Mouse (Mus musculus) megakaryocyte, embryonic 14.5 days (primary cell): ENCODE data around the gene Zfp69. TPM values are rescaled to one million over a fixed set of nuclear protein-coding genes. Genes with fewer than 3 reads are reported as not detected.

ENCODE experiments used
- H3K27me3 ChIP-seq: replicated peaks from 2 replicates; pipeline ENCODE3; 2012; ENCODE audit warnings: inconsistent platforms
- H3K36me3 ChIP-seq: replicated peaks from 2 replicates; pipeline ENCODE3; 2012; ENCODE audit warnings: low read length, inconsistent platforms, mixed read lengths
- H3K4me1 ChIP-seq: 2 replicates; pipeline ENCODE4 v1.6.1; 2012; ENCODE audit warnings: inconsistent platforms
- H3K4me3 ChIP-seq: replicated peaks from 2 replicates; pipeline ENCODE3; 2012; ENCODE audit warnings: moderate library complexity, mild to moderate bottlenecking, inconsistent platforms
- H3K9me3 ChIP-seq: 2 replicates; pipeline ENCODE4 v1.6.1; 2012; ENCODE audit warnings: inconsistent platforms
- FLI1 ChIP-seq: IDR thresholded peaks from 2 replicates; pipeline ENCODE4 v1.6.1; 2012; ENCODE audit warnings: low read length, inconsistent platforms, mixed read lengths
- GATA1 ChIP-seq: IDR thresholded peaks from 3 replicates; pipeline ENCODE4 v1.6.1; 2012; ENCODE audit warnings: mixed read lengths, low read length, inconsistent platforms, borderline replicate concordance
- polyA plus RNA-seq: library from polyadenylated mRNA; stranded (reverse); fragments of >175 nt; gene quantifications from 2 replicates; pipeline ENCODE4 v1.2.3, GENCODE M21; 2012; ENCODE audit warnings: low replicate concordance; ENCODE audit not compliant: insufficient read depth

Zfp69 gene
- polyA plus RNA-seq, 1 experiment: 2.1 TPM

DNA sequence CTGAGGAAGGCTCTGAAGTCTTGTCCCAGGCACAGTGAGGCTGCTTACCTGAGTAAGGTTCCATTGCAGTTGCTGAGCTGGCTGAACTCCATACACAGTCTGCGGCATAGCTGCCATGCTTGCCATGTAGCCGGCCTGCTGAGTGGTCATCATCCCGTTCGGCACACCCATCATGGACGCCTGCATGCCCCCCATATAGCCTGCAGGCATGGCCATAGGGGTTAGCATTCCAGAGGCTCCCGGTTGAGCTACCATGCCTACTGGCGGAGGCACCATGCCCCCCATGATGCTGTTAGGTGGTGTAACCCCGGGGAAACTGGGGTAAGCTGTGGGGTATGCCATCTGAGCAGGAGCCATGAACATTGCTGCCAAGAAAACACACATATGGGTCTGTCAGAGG is 20.3 kb upstream of the Zfp69 start:
- Histone ChIP-seq H3K4me1 (peaks cover 15% of the 10 kb centered on the region), H3K9me3 (no peaks in the 10 kb centered on the region), H3K27me3 (no peaks in the 10 kb centered on the region), H3K4me3 (no peak overlapping the region), H3K36me3 (peaks cover 98% of the 10 kb centered on the region)
- no peak for TF ChIP-seq GATA1
- TF ChIP-seq FLI1: no peak

DNA sequence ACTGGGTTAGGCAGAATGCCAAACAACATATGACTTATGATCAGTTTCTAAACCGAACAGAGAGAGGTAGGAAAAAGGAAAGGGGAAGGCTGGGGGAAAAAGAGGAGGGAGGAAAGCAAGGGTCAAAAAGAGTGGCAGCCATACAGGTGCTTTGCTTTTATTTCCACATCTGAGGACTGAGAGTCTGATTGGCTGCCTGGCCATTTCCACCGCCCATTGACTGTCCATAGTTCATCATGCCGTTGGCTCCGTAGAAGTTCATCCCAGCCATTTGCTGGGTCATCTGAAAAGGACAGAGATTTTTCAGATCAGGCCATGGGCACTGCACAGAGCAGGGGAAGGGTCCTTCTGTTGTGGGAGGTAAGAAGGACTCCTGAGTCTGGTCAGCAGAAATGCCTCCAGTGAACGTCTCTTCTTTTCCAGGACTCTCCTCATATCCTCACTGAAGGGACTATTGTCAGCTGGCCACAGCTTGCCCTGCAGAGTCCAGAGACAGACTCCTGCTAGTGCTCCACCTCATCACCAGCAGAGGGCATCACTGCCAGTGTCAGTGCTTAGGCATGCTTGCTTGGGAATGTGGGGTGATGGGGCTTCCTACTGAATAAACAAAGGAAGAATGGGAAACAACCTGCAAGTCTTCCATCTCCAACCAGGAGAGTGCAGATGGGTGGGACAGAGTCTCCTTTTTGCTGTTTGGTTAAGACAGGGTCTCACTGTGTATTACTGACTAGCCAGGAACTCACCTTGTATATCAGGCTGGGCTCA is 18.1 kb upstream of the Zfp69 start:
- peaks cover 90% of the 10 kb centered on the region for H3K36me3 ChIP-seq
- H3K4me1 ChIP-seq: peaks cover 9% of the 10 kb centered on the region; the same call in 1 of the 2 replicates
- H3K4me3 ChIP-seq: no peak overlapping the region
- no peaks in the 10 kb centered on the region for H3K9me3 ChIP-seq
- H3K27me3 ChIP-seq: no peaks in the 10 kb centered on the region
- no peak for TF ChIP-seq FLI1
- TF ChIP-seq GATA1: no peak

- TF ChIP-seq GATA1: no peak
- no peak for TF ChIP-seq FLI1
- Histone ChIP-seq H3K9me3 (no peaks in the 10 kb centered on the region), H3K36me3 (peaks cover 86% of the 10 kb centered on the region), H3K4me1 (peaks cover 12% of the 10 kb centered on the region), H3K27me3 (no peaks in the 10 kb centered on the region), H3K4me3 (no peak overlapping the region)
Observed at GRCm38 (mm10) chr4:120968486-120968885, 17.0 kb upstream of the Zfp69 start.

DNA sequence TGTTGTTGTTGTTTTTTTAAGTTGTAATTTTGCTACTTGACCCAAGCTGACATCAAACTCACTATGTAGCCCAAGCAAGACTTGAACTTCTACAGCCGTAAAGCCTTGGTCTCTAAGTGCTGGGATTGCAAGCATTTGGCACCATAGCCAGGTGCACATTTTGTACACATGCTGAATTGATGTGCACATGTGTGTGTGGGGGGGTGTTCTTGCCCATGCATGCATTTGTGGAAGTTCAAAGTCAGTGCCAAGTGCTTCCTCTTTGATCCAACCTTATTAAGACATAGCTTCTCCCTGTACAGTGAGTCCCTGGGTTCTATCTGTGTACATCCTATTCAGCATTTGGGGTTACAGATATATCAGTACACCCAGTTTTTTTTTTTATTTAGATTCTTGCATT is 4.1 kb upstream of the Zfp69 start:
- H3K9me3 ChIP-seq: no peaks in the 10 kb centered on the region
- H3K4me3 ChIP-seq: no peak overlapping the region
- no peaks in the 10 kb centered on the region for H3K36me3 ChIP-seq
- peaks cover 53% of the 10 kb centered on the region for H3K4me1 ChIP-seq
- no peak for TF ChIP-seq FLI1
- TF ChIP-seq GATA1: no peak
- no peaks in the 10 kb centered on the region for H3K27me3 ChIP-seq

DNA sequence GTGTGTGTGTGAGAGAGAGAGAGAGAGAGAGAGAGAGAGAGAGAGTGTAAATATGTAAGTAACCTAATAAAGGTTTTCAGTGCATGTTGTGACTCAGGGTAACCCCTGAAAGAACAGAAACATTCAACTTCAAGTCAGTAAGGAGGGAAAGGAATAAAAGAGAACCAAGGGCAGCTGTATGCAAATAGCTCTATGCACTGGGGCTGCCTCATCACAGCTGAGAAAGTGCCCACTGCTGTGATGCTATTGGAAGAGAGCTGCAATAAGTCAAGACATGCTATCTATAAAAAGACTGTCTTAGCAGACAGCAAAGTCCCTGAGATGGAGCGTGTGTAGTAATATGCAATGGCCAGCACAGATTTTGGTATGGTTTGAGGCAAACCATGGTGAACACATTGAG is 2.2 kb upstream of the Zfp69 start:
- no peak overlapping the region for H3K4me3 ChIP-seq
- TF ChIP-seq FLI1 (no peak), GATA1 (no peak)
- H3K36me3 ChIP-seq: peaks cover 7% of the 10 kb centered on the region
- peaks cover 53% of the 10 kb centered on the region for H3K4me1 ChIP-seq
- H3K27me3 ChIP-seq: no peaks in the 10 kb centered on the region
- no peaks in the 10 kb centered on the region for H3K9me3 ChIP-seq

DNA sequence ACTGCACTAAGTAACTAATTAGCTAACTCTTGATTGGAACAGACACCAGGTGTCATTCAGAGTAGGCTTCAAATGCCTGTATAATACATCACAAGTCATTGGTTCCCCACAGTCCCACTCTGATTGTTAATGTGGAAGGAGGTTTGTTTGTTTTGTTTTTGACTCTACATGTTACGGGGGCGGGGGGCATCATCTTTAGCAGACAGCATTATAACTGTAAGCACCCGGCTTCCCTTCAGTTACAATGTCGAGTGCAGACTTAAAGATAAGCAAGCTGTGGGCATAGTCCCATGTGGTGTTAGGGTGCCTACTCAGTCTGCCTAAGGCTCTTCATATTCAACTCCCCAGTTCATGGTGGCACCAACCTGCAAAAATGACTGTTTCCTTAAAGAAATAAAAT is 1.5 kb upstream of the Zfp69 start:
- peak overlapping the region; percentile 76 for H3K4me3 ChIP-seq
- H3K36me3 ChIP-seq: peaks cover 11% of the 10 kb centered on the region
- H3K4me1 ChIP-seq: peaks cover 51% of the 10 kb centered on the region
- no peaks in the 10 kb centered on the region for H3K27me3 ChIP-seq
- no peaks in the 10 kb centered on the region for H3K9me3 ChIP-seq
- TF ChIP-seq FLI1 (no peak), GATA1 (no peak)

DNA sequence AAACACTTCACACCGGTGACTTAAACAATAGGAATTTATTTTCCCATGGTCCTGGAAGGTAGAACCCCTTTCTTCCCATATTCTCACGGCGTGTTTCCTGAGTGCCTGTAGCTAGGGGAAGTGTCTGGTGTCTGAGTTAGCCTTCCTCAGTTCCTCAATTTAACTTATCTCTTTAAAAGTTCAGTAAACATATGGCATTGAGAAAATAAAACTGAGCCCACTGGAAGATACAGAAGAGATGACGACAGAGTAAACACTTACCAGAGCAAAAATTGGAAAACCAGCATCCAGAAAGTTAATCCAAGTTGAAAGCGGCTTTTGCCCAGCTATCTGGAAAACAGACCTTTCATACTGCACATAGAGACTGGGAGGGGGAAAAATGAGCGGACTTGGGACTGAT is 664 bp upstream of the Zfp69 start:
- Histone ChIP-seq H3K4me3 (peak overlapping the region; percentile 98), H3K36me3 (peaks cover 18% of the 10 kb centered on the region), H3K4me1 (peaks cover 55% of the 10 kb centered on the region), H3K27me3 (no peaks in the 10 kb centered on the region), H3K9me3 (no peaks in the 10 kb centered on the region)
- TF ChIP-seq GATA1 (no peak), FLI1 (no peak)

DNA sequence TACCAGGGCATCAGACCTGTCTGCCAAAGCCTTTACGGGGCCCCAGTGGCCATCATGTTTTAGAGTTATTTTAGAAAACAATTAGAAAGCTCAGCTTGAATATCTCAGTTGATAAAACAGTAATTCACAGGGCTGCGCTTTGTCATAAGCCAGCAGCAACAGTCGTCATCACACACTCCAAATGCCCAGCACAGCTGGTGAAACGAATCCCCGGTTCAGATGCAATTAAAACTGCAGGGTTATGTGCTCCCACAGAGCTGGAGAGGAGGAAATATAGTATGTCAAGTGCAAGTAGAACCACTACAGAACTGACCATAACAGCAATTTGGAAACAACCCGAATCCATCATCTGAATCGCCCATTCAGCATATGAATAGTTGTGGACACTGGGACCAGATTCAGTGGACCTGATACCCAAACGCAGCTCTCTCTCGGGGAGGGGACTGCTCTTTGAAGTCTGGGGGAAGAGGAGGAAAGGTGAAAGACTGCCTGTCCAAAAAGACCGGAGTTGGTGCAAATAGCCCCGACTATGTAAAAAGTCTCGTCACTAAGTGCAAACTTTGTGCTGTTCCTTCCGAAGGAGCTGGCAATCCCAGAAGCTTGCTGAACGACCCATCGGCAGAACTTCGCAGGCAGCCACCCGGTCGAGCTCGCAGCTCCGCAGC is 604 bp downstream of the Zfp69 start:
- Histone ChIP-seq H3K27me3 (no peaks in the 10 kb centered on the region), H3K9me3 (no peaks in the 10 kb centered on the region), H3K36me3 (peaks cover 29% of the 10 kb centered on the region), H3K4me1 (peaks cover 55% of the 10 kb centered on the region), H3K4me3 (peak overlapping the region; percentile 98)
- TF ChIP-seq FLI1 (no peak), GATA1 (no peak)

GRCm38 (mm10) chr4:120948938-120949337 is 2.6 kb downstream of the Zfp69 start:
- TF ChIP-seq FLI1 (no peak), GATA1 (no peak)
- Histone ChIP-seq H3K9me3 (no peaks in the 10 kb centered on the region), H3K4me1 (peaks cover 54% of the 10 kb centered on the region), H3K27me3 (no peaks in the 10 kb centered on the region), H3K36me3 (peaks cover 40% of the 10 kb centered on the region), H3K4me3 (no peak overlapping the region)

- no peak for TF ChIP-seq FLI1
- TF ChIP-seq GATA1: no peak
- Histone ChIP-seq H3K4me1 (peaks cover 26% of the 10 kb centered on the region), H3K9me3 (peaks cover 11% of the 10 kb centered on the region), H3K36me3 (peaks cover 53% of the 10 kb centered on the region), H3K27me3 (no peaks in the 10 kb centered on the region), H3K4me3 (no peak overlapping the region)
Observed at GRCm38 (mm10) chr4:120935006-120935405, 16.5 kb downstream of the Zfp69 start.
